Mouse (Mus musculus) bone marrow, adult 2 months (tissue): ENCODE results near the gene Zfp106.

Source experiments
- CTCF ChIP-seq: fragments of 200-500 bp; IDR thresholded peaks from 2 replicates; pipeline ENCODE4 v1.5.1; 2011; ENCODE audit warnings: low read length, control low read depth; ENCODE audit not compliant: control insufficient read depth, insufficient read depth
- POLR2A ChIP-seq: fragments of 200-500 bp; IDR thresholded peaks from 2 replicates; pipeline ENCODE4 v1.6.1; 2011; ENCODE audit warnings: low read depth, mild to moderate bottlenecking, control low read depth, low read length, borderline replicate concordance; ENCODE audit not compliant: control insufficient read depth

DNA sequence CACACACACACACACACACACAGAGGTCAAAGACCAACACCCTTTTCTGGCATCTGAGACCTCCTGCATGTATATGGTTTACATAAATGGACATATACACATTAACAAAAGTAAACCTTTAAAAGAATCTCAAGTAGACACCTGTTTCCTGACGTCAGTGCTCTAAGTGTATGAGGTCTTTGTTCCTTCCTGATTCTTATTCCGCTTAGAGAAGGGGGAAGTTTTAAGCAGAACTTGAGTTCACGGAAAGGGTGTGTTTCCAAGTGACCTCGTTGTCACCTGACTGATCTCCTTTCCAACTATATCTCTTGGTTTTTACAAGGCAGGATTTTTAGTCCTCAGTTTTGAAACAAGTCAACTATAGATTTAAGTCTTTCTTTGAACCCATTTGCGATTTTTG is 14.6 kb upstream of the Zfp106 start:
- no peak for TF ChIP-seq CTCF
- TF ChIP-seq POLR2A: no peak
